Mouse (Mus musculus) retina, postnatal 1 day (tissue): ENCODE data around the gene Adamts18.

ENCODE experiments used
- DNase-seq: peaks from one replicate; pipeline ENCODE4 v3.0.0-alpha.2; 2012

The Adamts18 gene

GRCm38 (mm10) chr8:113848653-113849135 lies at the start of gene Adamts18:
Gene Adamts18, minus strand, starts transcription at chr8:113848738.
- DNase-seq: peak; percentile 76

GRCm38 (mm10) chr8:113896446-113896845 lies 47.9 kb upstream of the Adamts18 start:
- DNase-seq: no peak

GRCm38 (mm10) chr8:113891376-113891775 lies 42.8 kb upstream of the Adamts18 start:
- no peak for DNase-seq

- DNase-seq: no peak
These were observed 38.0 kb upstream of the Adamts18 start for GRCm38 (mm10) chr8:113886509-113886908.

- no peak for DNase-seq
These were observed 36.6 kb upstream of the Adamts18 start for GRCm38 (mm10) chr8:113885101-113885500.

- DNase-seq: peak; percentile 32
These were observed 35.5 kb upstream of the Adamts18 start for GRCm38 (mm10) chr8:113883994-113884393.

GRCm38 (mm10) chr8:113882558-113882957 lies 34.0 kb upstream of the Adamts18 start:
- no peak for DNase-seq

GRCm38 (mm10) chr8:113878411-113879006 lies 30.0 kb upstream of the Adamts18 start:
- DNase-seq: no peak

- peak; percentile 40 for DNase-seq
These were observed 25.0 kb upstream of the Adamts18 start for GRCm38 (mm10) chr8:113873446-113874120.

GRCm38 (mm10) chr8:113872436-113872835 lies 23.9 kb upstream of the Adamts18 start:
- DNase-seq: no peak

- no peak for DNase-seq
These were observed 18.0 kb upstream of the Adamts18 start for GRCm38 (mm10) chr8:113866530-113866929.

- no peak for DNase-seq
These were observed 17.0 kb upstream of the Adamts18 start for GRCm38 (mm10) chr8:113865326-113866093.

- no peak for DNase-seq
These were observed 11.5 kb upstream of the Adamts18 start for GRCm38 (mm10) chr8:113859890-113860683.

- DNase-seq: peak; percentile 82
These were observed 10.3 kb upstream of the Adamts18 start for GRCm38 (mm10) chr8:113858801-113859200.

GRCm38 (mm10) chr8:113854622-113855293 lies 6.2 kb upstream of the Adamts18 start:
- no peak for DNase-seq

- DNase-seq: no peak
These were observed 5.2 kb upstream of the Adamts18 start for GRCm38 (mm10) chr8:113853714-113854113.

- no peak for DNase-seq
These were observed 3.1 kb upstream of the Adamts18 start for GRCm38 (mm10) chr8:113851655-113852054.

GRCm38 (mm10) chr8:113848081-113848652 lies 371 bp downstream of the Adamts18 start:
- peak; percentile 49 for DNase-seq

- DNase-seq: peak; percentile 27
These were observed 895 bp downstream of the Adamts18 start for GRCm38 (mm10) chr8:113847606-113848080.

- peak; percentile 4 for DNase-seq
These were observed 1.9 kb downstream of the Adamts18 start for GRCm38 (mm10) chr8:113846669-113847068.

GRCm38 (mm10) chr8:113844801-113845301 lies 3.7 kb downstream of the Adamts18 start:
- DNase-seq: peak; percentile 81
